In the genomic region with DNA sequence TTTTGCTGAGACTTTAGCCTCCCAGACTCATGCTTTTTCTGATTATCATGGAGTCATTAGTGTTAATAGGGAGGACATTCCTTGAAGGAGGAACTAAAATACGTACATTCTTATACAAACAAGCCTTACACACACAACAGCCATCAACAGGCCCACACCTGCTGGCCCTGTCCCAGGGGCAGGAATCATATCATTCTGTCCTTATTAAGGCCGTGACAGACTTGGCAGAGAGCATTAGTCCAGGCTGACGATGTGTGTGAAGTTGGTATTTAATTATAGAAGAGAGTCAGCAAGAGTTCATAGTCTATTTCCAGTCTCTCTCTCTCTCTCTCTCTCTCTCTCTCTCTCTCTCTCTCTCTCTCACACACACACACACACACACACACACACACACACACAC, we compare ENCODE assay signal across 20 mouse cellular contexts. TPM values are rescaled to one million over a fixed set of nuclear protein-coding genes. Genes with fewer than 3 reads are reported as not detected.
DNase-seq lines count a peak whose midpoint lies in the region; ATAC-seq lines count a peak whose summit lies in the region.
"Had no signal": no experiment of that assay in that cellular context is flagged by ENCODE, and none has a peak within 500 bp of the region (broad histone marks: within the 10 kb centered on the region; RNA-seq: fewer than 3 reads in every experiment).

No protein-coding gene starts in this region.

- DNase-seq in heart, adult 9 months (ENCODE audit: low spot score in 2 of 2), result peak; percentile 27 to 28
- DNase-seq in heart, postnatal 10 days, result peak; percentile 60 to 67
- DNase-seq in midbrain, embryonic 14.5 days, result no peak
- no peak for DNase-seq in gastrocnemius, adult 8-10 months (ENCODE audit: low spot score in 2 of 2)
- DNase-seq in spleen, postnatal 14 days (ENCODE audit: low spot score in 2 of 2), result no peak
- DNase-seq: adrenal gland, adult 2 months; adrenal gland, postnatal 25 days; cerebellum, adult 2 months; cerebellum, postnatal 10 days; forebrain, postnatal 0 days; gastrocnemius, adult 2 months; gastrocnemius, postnatal 36 days; kidney, adult 2 months had no signal

- no peaks in the 10 kb centered on the region for H3K36me3 ChIP-seq in heart, embryonic 12.5 days
- H3K36me3 ChIP-seq in heart, embryonic 15.5 days, result no peaks in the 10 kb centered on the region
- H3K36me3 ChIP-seq in midbrain, embryonic 14.5 days (ENCODE audit: control insufficient read depth, insufficient read depth, low read length), result no peaks in the 10 kb centered on the region
- H3K36me3 ChIP-seq: embryonic facial prominence, embryonic 10.5 days; hindbrain, embryonic 15.5 days had no signal

- H3K4me3 ChIP-seq in heart, embryonic 12.5 days, result no peak overlapping the region
- H3K4me3 ChIP-seq in heart, embryonic 15.5 days, result no peak overlapping the region
- H3K4me3 ChIP-seq in midbrain, embryonic 14.5 days (replicated peaks; ENCODE audit: low read depth, low read length), result no peak overlapping the region
- H3K4me3 ChIP-seq: embryonic facial prominence, embryonic 10.5 days; forebrain, embryonic 13.5 days; gastrocnemius, adult 2 months; heart, adult 2 months; hindbrain, embryonic 15.5 days had no signal

- no peaks in the 10 kb centered on the region for H3K9me3 ChIP-seq in heart, embryonic 12.5 days (replicated peaks)
- H3K9me3 ChIP-seq in heart, embryonic 15.5 days (replicated peaks), result no peaks in the 10 kb centered on the region
- H3K9me3 ChIP-seq in midbrain, embryonic 14.5 days (ENCODE audit: control insufficient read depth, low read length), result no peaks in the 10 kb centered on the region
- H3K9me3 ChIP-seq: embryonic facial prominence, embryonic 10.5 days; forebrain, embryonic 13.5 days; hindbrain, embryonic 15.5 days had no signal

- H3K9ac ChIP-seq in heart, embryonic 12.5 days, result no peak overlapping the region
- no peak overlapping the region for H3K9ac ChIP-seq in heart, embryonic 15.5 days
- no peak overlapping the region for H3K9ac ChIP-seq in midbrain, embryonic 14.5 days (replicated peaks; ENCODE audit: low read length)
- H3K9ac ChIP-seq: forebrain, embryonic 13.5 days; forebrain, postnatal 0 days; hindbrain, embryonic 15.5 days had no signal

- H3K27me3 ChIP-seq in heart, embryonic 12.5 days (replicated peaks), result peaks cover 7% of the 10 kb centered on the region; the same call in 1 of the 2 replicates
- 0 out of 2 replicates have a peak, but pooled peaks cover 2% of the 10 kb centered on the region for H3K27me3 ChIP-seq in heart, embryonic 15.5 days
- H3K27me3 ChIP-seq in midbrain, embryonic 14.5 days (ENCODE audit: control insufficient read depth, insufficient read depth, low read length), result no peaks in the 10 kb centered on the region
- H3K27me3 ChIP-seq: forebrain, embryonic 13.5 days; hindbrain, embryonic 15.5 days had no signal

- no peak for ATAC-seq in heart, embryonic 12.5 days (ENCODE audit: insufficient number of reproducible peaks, low FRiP score)
- peak; percentile 87 for ATAC-seq in heart, embryonic 15.5 days (replicated peaks; ENCODE audit: insufficient number of reproducible peaks, insufficient read depth, low FRiP score, low read depth)
- ATAC-seq in midbrain, embryonic 14.5 days (ENCODE audit: low FRiP score, low TSS enrichment), result no peak
- ATAC-seq: forebrain, embryonic 13.5 days; forebrain, postnatal 0 days; intestine, embryonic 16.5 days had no signal

- intact Hi-C loops in heart, postnatal 10 days (cut with DNase I), result no loop called here

- H3K27ac ChIP-seq in heart, embryonic 12.5 days (ENCODE audit: poor library complexity, severe bottlenecking), result no peak overlapping the region
- peak overlapping the region; percentile 67 for H3K27ac ChIP-seq in heart, embryonic 15.5 days
- no peak overlapping the region for H3K27ac ChIP-seq in midbrain, embryonic 14.5 days (replicated peaks; ENCODE audit: low read depth, low read length)
- H3K27ac ChIP-seq: embryonic facial prominence, embryonic 10.5 days; forebrain, embryonic 13.5 days; gastrocnemius, adult 2 months; heart, adult 2 months; hindbrain, embryonic 15.5 days had no signal

- no peaks in the 10 kb centered on the region for H3K4me1 ChIP-seq in heart, embryonic 12.5 days (replicated peaks)
- H3K4me1 ChIP-seq in heart, embryonic 15.5 days (replicated peaks), result peaks cover 24% of the 10 kb centered on the region
- no peaks in the 10 kb centered on the region for H3K4me1 ChIP-seq in midbrain, embryonic 14.5 days (ENCODE audit: control insufficient read depth, insufficient read depth, low read length)
- H3K4me1 ChIP-seq: forebrain, embryonic 13.5 days; hindbrain, embryonic 15.5 days had no signal

- 46% methylated on average over 3 of the region's 3 CpGs for WGBS in heart, embryonic 12.5 days
- 30% methylated on average over 3 of the region's 3 CpGs for WGBS in heart, embryonic 15.5 days
- 68% methylated on average over 3 of the region's 3 CpGs for WGBS in midbrain, embryonic 14.5 days

- H3K4me2 ChIP-seq in heart, embryonic 12.5 days, result no peak overlapping the region
- H3K4me2 ChIP-seq in heart, embryonic 15.5 days, result no peak overlapping the region
- H3K4me2 ChIP-seq in midbrain, embryonic 14.5 days (ENCODE audit: low read length), result no peak overlapping the region
- H3K4me2 ChIP-seq: forebrain, embryonic 13.5 days; hindbrain, embryonic 15.5 days had no signal

RNA-seq across cellular contexts. Expression of a gene that starts 30.7 kb away (rescaled TPM):
- 1.7 and 4.2 TPM in 2 replicates for polyA plus RNA-seq in heart, embryonic 12.5 days (2016; fragmentation: Nextera tagmentation; extraction: Ambion mirVana)
- 2.4 and 3.2 TPM in 2 replicates for polyA plus RNA-seq in heart, embryonic 15.5 days (2015; fragmentation: Nextera tagmentation; extraction: Ambion mirVana)
- 1 to 10 TPM; 1.4 TPM for total RNA-seq in heart, postnatal 10 days (2021)
- 1.3 and 1.4 TPM in 2 replicates for polyA plus RNA-seq in midbrain, embryonic 14.5 days (2014; fragmentation: Nextera tagmentation; extraction: Ambion mirVana)
- 1 to 10 TPM in 1 of 4 experiments, under 1 TPM in 3; 0.27 to 1.3 (median 0.70) TPM for total RNA-seq in gastrocnemius, adult 8-10 months (2022)

RNA-seq across cellular contexts. Expression of a gene that starts 59.2 kb away (rescaled TPM):
- polyA plus RNA-seq in heart, embryonic 12.5 days (2016; fragmentation: Nextera tagmentation; extraction: Ambion mirVana), result 0.22 and 0.64 TPM in 2 replicates
- polyA plus RNA-seq in heart, embryonic 15.5 days (2015; fragmentation: Nextera tagmentation; extraction: Ambion mirVana), result 0.33 and 1.1 TPM in 2 replicates
- 1 to 10 TPM; 1.5 to 2.1 TPM for total RNA-seq in heart, postnatal 10 days (2021)
- 0.05 and 0.24 TPM in 2 replicates for polyA plus RNA-seq in midbrain, embryonic 14.5 days (2014; fragmentation: Nextera tagmentation; extraction: Ambion mirVana)
- total RNA-seq in gastrocnemius, adult 8-10 months (2022), result under 1 TPM; 0.22 to 0.58 (median 0.44) TPM

Comparison
In these comparisons a context has a peak if more than half of its experiments do, and no peak if none do; other contexts are left out.
1. DNase-seq: peak in heart, adult 9 months (2 of 2) and heart, postnatal 10 days (2 of 2); none in midbrain, embryonic 14.5 days (single experiment), gastrocnemius, adult 8-10 months (0 of 2) and spleen, postnatal 14 days (0 of 2).